Mouse (Mus musculus) G1E (cell line): ENCODE measurements around the gene Itgae.

Source experiments
- CTCF ChIP-seq: IDR thresholded peaks from 2 replicates; pipeline ENCODE4 v1.5.1; 2012; ENCODE audit warnings: low read depth, low read length, inconsistent platforms, mixed read lengths
- GATA1 ChIP-seq: IDR thresholded peaks from 2 replicates; pipeline ENCODE4 v1.6.1; 2012; ENCODE audit warnings: borderline replicate concordance, low read length, inconsistent platforms, mixed read lengths
- GATA2 ChIP-seq: IDR thresholded peaks from 2 replicates; pipeline ENCODE4 v1.6.1; 2012; ENCODE audit warnings: low read depth, low read length, inconsistent platforms, borderline replicate concordance
- TAL1 ChIP-seq: conservative IDR thresholded peaks from 2 replicates; pipeline ENCODE4 v1.6.1; 2012; ENCODE audit warnings: low read depth, low read length, inconsistent platforms, mixed read lengths

DNA sequence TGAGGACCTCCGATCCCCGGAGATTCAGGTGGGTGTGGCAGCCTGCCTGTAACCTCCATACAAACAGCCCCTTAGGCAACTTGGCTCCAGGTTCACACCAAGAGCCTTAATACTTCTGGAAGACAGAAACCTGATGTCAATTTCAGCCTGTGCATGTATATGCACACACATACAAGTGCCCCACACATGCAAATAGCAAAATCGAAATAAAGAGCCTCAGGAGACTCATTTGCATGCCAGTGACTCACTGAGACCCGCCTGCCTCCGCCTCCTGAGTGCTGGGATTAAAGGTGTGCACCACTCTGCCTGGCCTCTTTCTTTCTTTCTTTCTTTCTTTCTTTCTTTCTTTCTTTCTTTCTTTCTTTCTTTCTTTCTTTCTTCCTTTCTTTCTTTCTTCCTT is 8.5 kb downstream of the Itgae start:
- no peak for TF ChIP-seq CTCF
- no peak for TF ChIP-seq GATA2
- TF ChIP-seq GATA1 = no peak
- no peak for TF ChIP-seq TAL1
